Mouse (Mus musculus) liver, embryonic 14.5 days (tissue): ENCODE data around the gene Rmnd5b.

Source experiments
- CTCF ChIP-seq: IDR thresholded peaks from 2 replicates; pipeline ENCODE4 v1.5.1; 2016; ENCODE audit warnings: antibody characterized with exemption, low read depth, control low read depth
- EP300 ChIP-seq: IDR thresholded peaks from 2 replicates; pipeline ENCODE4 v1.6.1; 2016; ENCODE audit warnings: antibody characterized with exemption, low read depth

- no peak for TF ChIP-seq CTCF
- no peak for TF ChIP-seq EP300
Measured at GRCm38 (mm10) chr11:51650261-51650660, 14.6 kb upstream of the Rmnd5b start.
